Comparison of ENCODE assay signal across 15 mouse cellular contexts in genomic region chr6:137277587-137277994, GRCm38 (mm10). TPM values are rescaled to one million over a fixed set of nuclear protein-coding genes. Genes with fewer than 3 reads are reported as not detected.
DNase-seq lines count a peak whose midpoint lies in the region; ATAC-seq and TF ChIP-seq lines count a peak whose summit lies in the region.
"Had no signal": no experiment of that assay in that cellular context is flagged by ENCODE, and none has a peak within 500 bp of the region (broad histone marks: within the 10 kb centered on the region; RNA-seq: fewer than 3 reads in every experiment).

No protein-coding gene starts in this region.

- no peaks in the 10 kb centered on the region for H3K27me3 ChIP-seq in kidney, embryonic 16.5 days (ENCODE audit: insufficient read depth, low read length)
- H3K27me3 ChIP-seq in kidney, adult 2 months (replicated peaks; ENCODE audit: control insufficient read depth, insufficient read depth, low read length): no peaks in the 10 kb centered on the region
- H3K27me3 ChIP-seq in hindbrain, embryonic 16.5 days (replicated peaks; ENCODE audit: control insufficient read depth, insufficient read depth, low read length): no peaks in the 10 kb centered on the region
- no peaks in the 10 kb centered on the region for H3K27me3 ChIP-seq in neural tube, embryonic 13.5 days
- H3K27me3 ChIP-seq: heart, embryonic 13.5 days; liver, embryonic 13.5 days had no signal

- H3K9me3 ChIP-seq in kidney, embryonic 16.5 days (ENCODE audit: low read length): no peaks in the 10 kb centered on the region
- no peaks in the 10 kb centered on the region for H3K9me3 ChIP-seq in hindbrain, embryonic 16.5 days (ENCODE audit: control insufficient read depth, low read length)
- no peaks in the 10 kb centered on the region for H3K9me3 ChIP-seq in neural tube, embryonic 13.5 days
- H3K9me3 ChIP-seq: heart, embryonic 13.5 days; liver, embryonic 13.5 days had no signal

- no peak for TF ChIP-seq POLR2A in kidney, adult 2 months (IDR thresholded peaks at IDR 0.05; ENCODE audit: low read depth, low read length)

- no peak overlapping the region for H3K4me3 ChIP-seq in kidney, embryonic 16.5 days (ENCODE audit: low read length)
- H3K4me3 ChIP-seq in kidney, adult 2 months (ENCODE audit: insufficient read depth, low read depth, low read length): no peak overlapping the region
- H3K4me3 ChIP-seq in hindbrain, embryonic 16.5 days (ENCODE audit: low read length): no peak overlapping the region
- no peak overlapping the region for H3K4me3 ChIP-seq in neural tube, embryonic 13.5 days
- H3K4me3 ChIP-seq: heart, embryonic 13.5 days; layer of hippocampus, adult 2 months; liver, embryonic 13.5 days; myocyte had no signal

- TF ChIP-seq CTCF in kidney, adult 2 months (conservative IDR thresholded peaks at IDR 0.05; ENCODE audit: insufficient read depth, insufficient read length, low read depth, low read length): no peak

- no peak overlapping the region for H3K27ac ChIP-seq in kidney, embryonic 16.5 days (ENCODE audit: low read length)
- H3K27ac ChIP-seq in kidney, adult 2 months (ENCODE audit: insufficient read depth, low read depth, low read length): no peak overlapping the region
- H3K27ac ChIP-seq in hindbrain, embryonic 16.5 days (ENCODE audit: low read depth, low read length): no peak overlapping the region
- H3K27ac ChIP-seq in neural tube, embryonic 13.5 days (replicated peaks): 0 out of 2 replicates have a peak overlapping the region, but pooled peaks have one; percentile 7
- H3K27ac ChIP-seq: heart, embryonic 13.5 days; layer of hippocampus, adult 2 months; liver, embryonic 13.5 days had no signal

- no peak overlapping the region for H3K9ac ChIP-seq in kidney, embryonic 16.5 days (replicated peaks; ENCODE audit: low read length)
- H3K9ac ChIP-seq in hindbrain, embryonic 16.5 days (ENCODE audit: low read depth, low read length): no peak overlapping the region
- H3K9ac ChIP-seq in neural tube, embryonic 13.5 days: no peak overlapping the region
- H3K9ac ChIP-seq: heart, embryonic 13.5 days; liver, embryonic 13.5 days had no signal

- H3K36me3 ChIP-seq in kidney, embryonic 16.5 days (ENCODE audit: insufficient read depth, low read length): no peaks in the 10 kb centered on the region
- no peaks in the 10 kb centered on the region for H3K36me3 ChIP-seq in kidney, adult 2 months (ENCODE audit: control insufficient read depth, insufficient read depth, low read length)
- H3K36me3 ChIP-seq in hindbrain, embryonic 16.5 days (ENCODE audit: control insufficient read depth, insufficient read depth, low read length): no peaks in the 10 kb centered on the region
- no peaks in the 10 kb centered on the region for H3K36me3 ChIP-seq in neural tube, embryonic 13.5 days
- H3K36me3 ChIP-seq: heart, embryonic 13.5 days; liver, embryonic 13.5 days had no signal

- WGBS in kidney, embryonic 16.5 days: 42% methylated on average over 12 of the region's 12 CpGs
- WGBS in kidney, adult 2 months: 32% methylated on average over 12 of the region's 12 CpGs
- 18% methylated on average over 12 of the region's 12 CpGs for WGBS in hindbrain, embryonic 16.5 days
- 27% methylated on average over 12 of the region's 12 CpGs for WGBS in neural tube, embryonic 13.5 days

- ATAC-seq in kidney, embryonic 16.5 days (ENCODE audit: low FRiP score, low TSS enrichment): peak; percentile 54; the same call in 1 of the 2 replicates
- peak; percentile 70 for ATAC-seq in hindbrain, embryonic 16.5 days
- peak; percentile 78 for ATAC-seq in neural tube, embryonic 13.5 days (ENCODE audit: low read depth)

- no peak overlapping the region for H3K4me2 ChIP-seq in kidney, embryonic 16.5 days (replicated peaks; ENCODE audit: low read depth, low read length)
- H3K4me2 ChIP-seq in hindbrain, embryonic 16.5 days (ENCODE audit: low read length): no peak overlapping the region; the same call in 1 of the 2 replicates
- peak overlapping the region; percentile 9; the same call in 1 of the 2 replicates for H3K4me2 ChIP-seq in neural tube, embryonic 13.5 days
- H3K4me2 ChIP-seq: heart, embryonic 13.5 days; liver, embryonic 13.5 days had no signal

- DNase-seq in cerebellum, postnatal 10 days: peak; percentile 60 to 65
- no peak for DNase-seq in cerebellum, adult 8-10 months
- no peak for DNase-seq in kidney, adult 2 months
- DNase-seq in spleen, postnatal 10 days (ENCODE audit: low spot score in 2 of 2): no peak
- DNase-seq in left cerebral cortex, adult 8-10 months (ENCODE audit: low spot score in 2 of 2): no peak
- DNase-seq: adrenal gland, adult 2 months; liver, embryonic 13.5 days; lung, postnatal 36 days; thymus, postnatal 14 days had no signal

- H3K4me1 ChIP-seq in kidney, embryonic 16.5 days (ENCODE audit: insufficient read depth, low read length): no peaks in the 10 kb centered on the region
- H3K4me1 ChIP-seq in kidney, adult 2 months (ENCODE audit: control insufficient read depth, insufficient read depth, low read length): no peaks in the 10 kb centered on the region
- peaks cover 10% of the 10 kb centered on the region for H3K4me1 ChIP-seq in hindbrain, embryonic 16.5 days (ENCODE audit: control insufficient read depth, insufficient read depth, low read depth, low read length)
- peaks cover 31% of the 10 kb centered on the region for H3K4me1 ChIP-seq in neural tube, embryonic 13.5 days (replicated peaks)
- H3K4me1 ChIP-seq: heart, embryonic 13.5 days; liver, embryonic 13.5 days had no signal

RNA-seq across cellular contexts. Expression of gene Ptpro, which starts 25.5 kb away (rescaled TPM):
- polyA plus RNA-seq in kidney, embryonic 16.5 days (2015; fragmentation: Nextera tagmentation; extraction: Ambion mirVana): 20.2 and 21.7 TPM in 2 replicates
- 11.3 and 13.0 TPM in 2 replicates for polyA plus RNA-seq in kidney, adult 2 months (2012; rRNA removed)
- polyA plus RNA-seq in hindbrain, embryonic 16.5 days (2015; fragmentation: Nextera tagmentation; extraction: Ambion mirVana): 39.2 and 51.8 TPM in 2 replicates
- 44.8 and 45.8 TPM in 2 replicates for polyA plus RNA-seq in neural tube, embryonic 13.5 days (2015; fragmentation: Nextera tagmentation; extraction: Ambion mirVana)
- total RNA-seq in left cerebral cortex, adult 8-10 months (2022): 10 to 100 TPM; 21.6 to 31.7 (median 27.7) TPM
- polyA plus RNA-seq: myocyte had no signal

Comparison
In these comparisons a context has a peak if more than half of its experiments do, and no peak if none do; other contexts are left out.
1. DNase-seq: peak in cerebellum, postnatal 10 days (2 of 2); none in cerebellum, adult 8-10 months (single experiment), kidney, adult 2 months (single experiment), spleen, postnatal 10 days (0 of 2) and left cerebral cortex, adult 8-10 months (0 of 2).
2. Peak in every context shown above with its lines, with median percentiles within 50 percentile points of each other: ATAC-seq.